Mouse (Mus musculus) intestine, postnatal 0 days (tissue): ENCODE results near the gene Cdk2. TPM values are rescaled to one million over a fixed set of nuclear protein-coding genes. Genes with fewer than 3 reads are reported as not detected.
A peak's percentile ranks its signal among the peaks of the same experiment; 100 is the strongest.
"Not testable (repeated sequence)": the region's sequence is repeated elsewhere in the genome, so short reads cannot be mapped to it uniquely, and the experiment has no call there.

Source experiments
- ATAC-seq: fragments of 200-750 bp; cut with Nextera tagmentation; 2 replicates; pipeline ENCODE4 v1.8.0; 2017; ENCODE audit warnings: mild to moderate bottlenecking, moderate TSS enrichment, moderate library complexity
- H3K27ac ChIP-seq: fragments of 300-500 bp; sonication (generic); 2 replicates; pipeline ENCODE4 v1.5.1; 2014; ENCODE audit warnings: mild to moderate bottlenecking, low read depth, low read length, moderate library complexity
- H3K27me3 ChIP-seq: fragments of 300-500 bp; sonication (generic); replicated peaks from 2 replicates; pipeline ENCODE4 v1.6.1; 2014; ENCODE audit warnings: low read length, mixed read lengths; ENCODE audit not compliant: control insufficient read depth, insufficient read depth
- H3K36me3 ChIP-seq: fragments of 300-500 bp; sonication (generic); 2 replicates; pipeline ENCODE4 v1.6.1; 2014; ENCODE audit warnings: mild to moderate bottlenecking, moderate library complexity; ENCODE audit not compliant: control insufficient read depth, insufficient read depth
- H3K4me1 ChIP-seq: fragments of 300-500 bp; sonication (generic); replicated peaks from 2 replicates; pipeline ENCODE4 v1.6.1; 2014; ENCODE audit warnings: antibody characterized with exemption, low read length, mixed read lengths; ENCODE audit not compliant: control insufficient read depth, insufficient read depth
- H3K4me2 ChIP-seq: fragments of 300-500 bp; sonication (generic); replicated peaks from 2 replicates; pipeline ENCODE4 v1.6.1; 2014; ENCODE audit warnings: low read depth, mild to moderate bottlenecking, moderate library complexity
- H3K4me3 ChIP-seq: fragments of 300-500 bp; sonication (generic); 2 replicates; pipeline ENCODE4 v1.5.1; 2014; ENCODE audit warnings: low read depth, low read length
- H3K9ac ChIP-seq: fragments of 300-500 bp; sonication (generic); 2 replicates; pipeline ENCODE4 v1.6.1; 2014; ENCODE audit warnings: mild to moderate bottlenecking, low read depth, low read length
- H3K9me3 ChIP-seq: fragments of 300-500 bp; sonication (generic); 2 replicates; pipeline ENCODE4 v1.6.1; 2016; ENCODE audit warnings: mixed run types; ENCODE audit not compliant: control insufficient read depth
- CTCF ChIP-seq: sonication (generic); IDR thresholded peaks from 2 replicates; pipeline ENCODE4 v1.5.1; 2016; ENCODE audit warnings: low read depth, mild to moderate bottlenecking, control low read depth, antibody characterized with exemption, moderate library complexity
- WGBS: fragments of 180-500 bp; shearing (Covaris S2); extraction: QIAGEN DNeasy Blood & Tissue Kit; methylation state at CpG from one replicate; pipeline ENCODE4 v1.1.7; 2014; 5-methylcytosine and 5-hydroxymethylcytosine counted together
- polyA plus RNA-seq: library from polyadenylated mRNA; unstranded; fragments of >200 nt; fragmentation: Nextera tagmentation; extraction: Ambion mirVana; gene quantifications from 2 replicates; pipeline ENCODE4 v1.2.1, GENCODE M21; 2015

The Cdk2 gene
- polyA plus RNA-seq, 1 experiment from 2014 or later = 23.3 TPM

GRCm38 (mm10) chr10:128737435-128737834 lies 32.6 kb upstream of the Cdk2 start:
- H3K4me1 ChIP-seq = no peaks in the 10 kb centered on the region
- ATAC-seq = peak; percentile 42; the same call in 1 of the 2 replicates
- H3K9ac ChIP-seq = no peak overlapping the region
- TF ChIP-seq CTCF = no peak
- H3K4me2 ChIP-seq = peak overlapping the region; percentile 45
- H3K4me3 ChIP-seq = no peak overlapping the region
- WGBS = 8% methylated on average over 15 of the region's 15 CpGs
- no peaks in the 10 kb centered on the region for H3K9me3 ChIP-seq
- H3K36me3 ChIP-seq = peaks cover 7% of the 10 kb centered on the region; the same call in 1 of the 2 replicates
- no peaks in the 10 kb centered on the region for H3K27me3 ChIP-seq
- no peak overlapping the region for H3K27ac ChIP-seq

DNA sequence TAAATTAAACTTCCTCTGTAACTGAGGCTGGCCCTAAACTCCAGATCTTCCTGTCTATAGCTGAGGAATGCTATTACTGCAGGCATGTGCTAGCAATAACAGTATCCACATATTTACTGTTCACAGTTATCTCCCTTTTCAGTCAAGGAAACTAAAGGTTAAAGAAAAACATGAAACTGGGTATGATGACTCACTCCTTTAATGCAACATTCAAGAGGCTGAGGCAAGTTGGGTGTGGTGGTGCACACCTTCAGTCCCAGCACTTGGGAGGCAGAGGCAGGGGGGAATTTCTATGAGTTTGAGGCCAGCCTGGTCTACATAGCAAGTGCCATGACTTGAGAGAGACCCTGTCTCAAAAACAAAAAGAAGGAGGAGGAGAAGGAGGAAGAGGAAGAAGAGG lies 27.2 kb upstream of the Cdk2 start:
- Histone ChIP-seq H3K4me3 (no peak overlapping the region), H3K27ac (no peak overlapping the region), H3K4me1 (no peaks in the 10 kb centered on the region), H3K27me3 (no peaks in the 10 kb centered on the region), H3K4me2 (no peak overlapping the region), H3K9me3 (no peaks in the 10 kb centered on the region), H3K9ac (no peak overlapping the region), H3K36me3 (peaks cover 23% of the 10 kb centered on the region; the same call in 1 of the 2 replicates)
- ATAC-seq = peak; percentile 44; the same call in 1 of the 2 replicates
- no peak for TF ChIP-seq CTCF

- Histone ChIP-seq H3K9ac (no peak overlapping the region), H3K4me1 (no peaks in the 10 kb centered on the region), H3K36me3 (peaks cover 23% of the 10 kb centered on the region; the same call in 1 of the 2 replicates), H3K4me2 (no peak overlapping the region), H3K27me3 (no peaks in the 10 kb centered on the region), H3K4me3 (no peak overlapping the region), H3K9me3 (no peaks in the 10 kb centered on the region), H3K27ac (no peak overlapping the region)
- peak; percentile 45 for ATAC-seq
- whole genome bisulfite sequencing = 19% methylated on average over 10 of the region's 10 CpGs
- TF ChIP-seq CTCF = peak; percentile 83
These were observed 26.2 kb upstream of the Cdk2 start for GRCm38 (mm10) chr10:128731002-128731433.

- H3K9ac ChIP-seq = no peak overlapping the region
- H3K9me3 ChIP-seq = no peaks in the 10 kb centered on the region
- no peaks in the 10 kb centered on the region for H3K27me3 ChIP-seq
- no peaks in the 10 kb centered on the region for H3K4me1 ChIP-seq
- no peak for ATAC-seq
- H3K27ac ChIP-seq = no peak overlapping the region
- no peak for TF ChIP-seq CTCF
- 88% methylated on average over 5 of the region's 5 CpGs for WGBS
- peaks cover 19% of the 10 kb centered on the region; the same call in 1 of the 2 replicates for H3K36me3 ChIP-seq
- no peak overlapping the region for H3K4me3 ChIP-seq
- no peak overlapping the region for H3K4me2 ChIP-seq
These were observed 23.2 kb upstream of the Cdk2 start for GRCm38 (mm10) chr10:128728059-128728458.

DNA sequence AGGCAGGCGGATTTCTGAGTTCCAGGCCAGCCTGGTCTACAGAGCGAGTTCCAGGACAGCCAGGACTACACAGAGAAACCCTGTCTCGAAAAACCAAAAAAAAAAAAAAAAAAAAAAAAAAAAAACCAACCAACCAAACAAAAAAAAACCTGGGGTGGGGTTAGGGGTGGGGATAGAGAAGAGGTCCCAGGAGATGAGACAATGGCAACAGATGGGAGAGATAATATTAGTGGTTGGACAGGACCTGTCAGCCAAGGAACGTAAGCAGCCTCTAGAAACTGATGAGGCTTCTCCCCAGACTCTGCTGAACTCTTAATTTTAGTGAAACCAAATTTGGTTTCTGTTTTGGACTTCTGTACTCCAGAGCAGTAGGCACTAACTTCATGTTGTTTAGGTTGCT lies 20.6 kb upstream of the Cdk2 start:
- not testable (repeated sequence) for H3K27ac ChIP-seq, H3K27me3 ChIP-seq, H3K4me2 ChIP-seq, H3K4me1 ChIP-seq, ATAC-seq, H3K9me3 ChIP-seq, H3K9ac ChIP-seq, H3K4me3 ChIP-seq
- WGBS = 75% methylated on average over 3 of the region's 4 CpGs
- H3K36me3 ChIP-seq = peaks cover 19% of the 10 kb centered on the region; the same call in 1 of the 2 replicates

DNA sequence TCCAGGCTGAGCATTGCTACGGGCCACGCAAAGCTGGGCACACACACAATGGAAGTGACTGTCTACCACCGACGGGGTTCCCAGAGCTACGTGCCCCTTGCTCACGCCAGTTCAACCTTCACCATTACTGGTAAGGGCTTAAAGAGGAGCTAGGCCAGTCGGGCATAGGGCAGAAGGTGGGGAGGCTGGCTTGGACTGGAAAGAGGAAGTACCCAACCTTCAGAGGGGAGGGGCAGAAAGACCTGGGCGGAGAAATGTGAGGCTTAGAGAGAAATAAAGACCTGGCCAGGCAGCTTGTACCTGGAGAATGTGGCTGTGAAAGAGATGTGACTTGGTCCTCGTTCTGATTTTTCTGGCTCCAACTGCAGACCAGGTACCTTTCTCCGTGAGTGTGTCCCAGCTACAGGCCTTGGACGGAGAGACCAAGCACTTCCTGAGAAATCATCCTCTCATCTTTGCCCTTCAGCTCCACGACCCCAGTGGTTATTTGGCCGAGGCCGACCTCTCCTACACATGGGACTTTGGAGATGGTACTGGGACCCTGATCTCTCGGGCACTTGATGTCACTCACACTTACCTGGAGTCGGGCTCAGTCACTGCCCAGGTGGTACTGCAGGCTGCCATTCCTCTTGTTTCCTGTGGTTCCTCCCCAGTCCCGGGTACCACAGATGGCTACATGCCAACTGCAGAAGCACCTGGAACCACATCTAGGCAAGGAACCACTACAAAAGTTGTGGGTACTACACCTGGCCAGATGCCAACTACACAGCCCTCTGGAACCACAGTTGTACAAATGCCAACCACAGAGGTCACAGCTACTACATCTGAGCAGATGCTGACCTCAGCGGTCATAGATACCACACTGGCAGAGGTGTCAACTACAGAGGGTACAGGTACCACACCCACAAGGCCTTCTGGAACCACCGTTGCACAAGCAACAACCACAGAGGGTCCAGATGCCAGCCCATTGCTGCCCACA lies 11.0 kb upstream of the Cdk2 start:
- Histone ChIP-seq H3K36me3 (peaks cover 8% of the 10 kb centered on the region; the same call in 1 of the 2 replicates), H3K4me1 (no peaks in the 10 kb centered on the region), H3K27me3 (no peaks in the 10 kb centered on the region), H3K9ac (no peak overlapping the region), H3K4me2 (no peak overlapping the region), H3K27ac (no peak overlapping the region), H3K4me3 (no peak overlapping the region), H3K9me3 (no peaks in the 10 kb centered on the region)
- WGBS = 84% methylated on average over 19 of the region's 19 CpGs
- no peak for TF ChIP-seq CTCF
- ATAC-seq = no peak

DNA sequence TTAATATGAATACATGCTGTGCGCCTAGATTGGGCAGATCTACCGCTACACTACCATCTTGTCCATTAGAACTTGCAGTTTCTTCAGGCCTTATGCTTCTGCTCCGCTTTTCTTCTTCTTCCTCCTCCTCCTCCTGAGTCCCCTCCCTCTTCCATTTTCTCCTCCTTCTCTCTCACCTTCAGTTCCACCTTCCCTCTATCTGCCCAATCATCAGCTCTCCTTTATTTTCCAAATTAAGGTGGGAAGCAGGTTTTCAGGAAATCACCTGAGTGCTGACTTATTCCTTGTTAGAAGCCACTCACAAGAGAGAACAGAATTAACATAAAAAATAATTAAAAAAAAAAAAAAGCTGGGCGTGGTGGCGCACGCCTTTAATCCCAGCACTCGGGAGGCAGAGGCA lies 6.5 kb upstream of the Cdk2 start:
- H3K9me3 ChIP-seq, H3K4me1 ChIP-seq, H3K9ac ChIP-seq, ATAC-seq, H3K27ac ChIP-seq, H3K27me3 ChIP-seq, H3K36me3 ChIP-seq, H3K4me3 ChIP-seq, H3K4me2 ChIP-seq: not testable (repeated sequence)
- 91% methylated on average over 7 of the region's 7 CpGs for WGBS
